Mouse (Mus musculus) intestine, postnatal 0 days (tissue): ENCODE results near the gene Gm28035. TPM values are rescaled to one million over a fixed set of nuclear protein-coding genes. Genes with fewer than 3 reads are reported as not detected.

Experiments used
- ATAC-seq: fragments of 200-750 bp; cut with Nextera tagmentation; 2 replicates; pipeline ENCODE4 v1.8.0; 2017; ENCODE audit warnings: mild to moderate bottlenecking, moderate TSS enrichment, moderate library complexity
- H3K27ac ChIP-seq: fragments of 300-500 bp; sonication (generic); 2 replicates; pipeline ENCODE4 v1.5.1; 2014; ENCODE audit warnings: mild to moderate bottlenecking, low read depth, low read length, moderate library complexity
- H3K27me3 ChIP-seq: fragments of 300-500 bp; sonication (generic); replicated peaks from 2 replicates; pipeline ENCODE4 v1.6.1; 2014; ENCODE audit warnings: low read length, mixed read lengths; ENCODE audit not compliant: control insufficient read depth, insufficient read depth
- H3K36me3 ChIP-seq: fragments of 300-500 bp; sonication (generic); 2 replicates; pipeline ENCODE4 v1.6.1; 2014; ENCODE audit warnings: mild to moderate bottlenecking, moderate library complexity; ENCODE audit not compliant: control insufficient read depth, insufficient read depth
- H3K4me1 ChIP-seq: fragments of 300-500 bp; sonication (generic); replicated peaks from 2 replicates; pipeline ENCODE4 v1.6.1; 2014; ENCODE audit warnings: antibody characterized with exemption, low read length, mixed read lengths; ENCODE audit not compliant: control insufficient read depth, insufficient read depth
- H3K4me2 ChIP-seq: fragments of 300-500 bp; sonication (generic); replicated peaks from 2 replicates; pipeline ENCODE4 v1.6.1; 2014; ENCODE audit warnings: low read depth, mild to moderate bottlenecking, moderate library complexity
- H3K4me3 ChIP-seq: fragments of 300-500 bp; sonication (generic); 2 replicates; pipeline ENCODE4 v1.5.1; 2014; ENCODE audit warnings: low read depth, low read length
- H3K9ac ChIP-seq: fragments of 300-500 bp; sonication (generic); 2 replicates; pipeline ENCODE4 v1.6.1; 2014; ENCODE audit warnings: mild to moderate bottlenecking, low read depth, low read length
- H3K9me3 ChIP-seq: fragments of 300-500 bp; sonication (generic); 2 replicates; pipeline ENCODE4 v1.6.1; 2016; ENCODE audit warnings: mixed run types; ENCODE audit not compliant: control insufficient read depth
- CTCF ChIP-seq: sonication (generic); IDR thresholded peaks from 2 replicates; pipeline ENCODE4 v1.5.1; 2016; ENCODE audit warnings: low read depth, mild to moderate bottlenecking, control low read depth, antibody characterized with exemption, moderate library complexity
- WGBS: fragments of 180-500 bp; shearing (Covaris S2); extraction: QIAGEN DNeasy Blood & Tissue Kit; methylation state at CpG from one replicate; pipeline ENCODE4 v1.1.7; 2014; 5-methylcytosine and 5-hydroxymethylcytosine counted together
- polyA plus RNA-seq: library from polyadenylated mRNA; unstranded; fragments of >200 nt; fragmentation: Nextera tagmentation; extraction: Ambion mirVana; gene quantifications from 2 replicates; pipeline ENCODE4 v1.2.1, GENCODE M21; 2015

The Gm28035 gene
- polyA plus RNA-seq, 1 experiment from 2014 or later, result 0.03 TPM

DNA sequence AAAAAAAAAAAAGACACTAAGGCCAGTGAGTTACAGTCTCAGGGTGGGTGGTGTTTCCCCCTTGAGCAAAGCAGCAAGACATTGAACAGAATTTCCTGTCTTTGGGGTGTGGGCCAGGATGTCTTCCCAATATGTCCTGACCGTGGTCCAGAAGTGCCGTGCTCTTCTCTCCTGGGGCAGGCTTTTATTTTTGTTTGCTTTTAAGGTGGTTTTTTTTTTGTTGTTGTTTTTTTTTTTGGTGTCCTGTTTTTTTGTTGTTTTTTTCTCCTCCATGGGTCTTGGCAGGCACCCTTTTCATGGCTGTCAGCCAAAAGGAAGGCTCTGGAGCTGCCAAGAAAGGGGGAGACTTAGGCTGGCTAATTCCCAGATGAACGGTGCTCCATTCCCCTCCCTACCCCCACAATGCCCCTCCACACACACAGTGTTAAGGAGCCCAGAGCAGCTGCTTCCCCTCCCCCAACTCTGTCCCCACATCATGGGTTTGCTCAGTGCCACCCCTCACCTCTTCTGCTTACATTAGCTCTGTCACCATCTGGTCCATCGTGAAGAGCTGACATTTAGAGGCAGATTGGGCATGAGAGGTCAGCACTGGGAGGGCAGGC, 22.6 kb downstream of the Gm28035 start:
- Histone ChIP-seq H3K36me3 (peaks cover 54% of the 10 kb centered on the region), H3K4me1 (0 out of 2 replicates have a peak, but pooled peaks cover 12% of the 10 kb centered on the region), H3K27ac (no peak overlapping the region), H3K27me3 (no peaks in the 10 kb centered on the region), H3K4me2 (no peak overlapping the region), H3K4me3 (no peak overlapping the region), H3K9me3 (no peaks in the 10 kb centered on the region), H3K9ac (no peak overlapping the region)
- 66% methylated on average over 4 of the region's 4 CpGs for whole genome bisulfite sequencing
- ATAC-seq, result no peak
- no peak for TF ChIP-seq CTCF

DNA sequence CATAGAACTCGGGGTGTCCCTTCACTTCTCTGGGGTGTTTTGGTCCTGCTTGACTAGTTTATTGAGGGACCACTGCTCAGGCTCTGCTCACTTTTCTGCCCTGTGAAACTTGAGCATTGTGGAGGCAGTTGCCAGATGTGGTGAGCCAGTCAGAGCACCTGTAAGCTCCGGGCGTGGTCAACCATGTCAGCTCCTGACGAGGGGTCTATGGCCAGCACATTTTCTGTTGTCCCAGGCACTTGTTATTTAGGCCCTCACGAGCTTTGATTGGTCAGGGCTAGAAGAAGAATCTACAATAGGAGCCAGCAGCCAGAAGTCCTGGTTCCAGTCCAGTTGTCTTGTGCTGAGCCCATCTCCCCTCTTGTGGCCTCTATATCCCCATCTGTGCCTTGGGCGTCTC, 23.4 kb downstream of the Gm28035 start:
- Histone ChIP-seq H3K4me1 (0 out of 2 replicates have a peak, but pooled peaks cover 12% of the 10 kb centered on the region), H3K36me3 (peaks cover 50% of the 10 kb centered on the region), H3K4me3 (no peak overlapping the region), H3K9me3 (no peaks in the 10 kb centered on the region), H3K27me3 (no peaks in the 10 kb centered on the region), H3K4me2 (no peak overlapping the region), H3K27ac (no peak overlapping the region), H3K9ac (no peak overlapping the region)
- WGBS, result 87% methylated on average over 6 of the region's 6 CpGs
- no peak for TF ChIP-seq CTCF
- ATAC-seq, result no peak

DNA sequence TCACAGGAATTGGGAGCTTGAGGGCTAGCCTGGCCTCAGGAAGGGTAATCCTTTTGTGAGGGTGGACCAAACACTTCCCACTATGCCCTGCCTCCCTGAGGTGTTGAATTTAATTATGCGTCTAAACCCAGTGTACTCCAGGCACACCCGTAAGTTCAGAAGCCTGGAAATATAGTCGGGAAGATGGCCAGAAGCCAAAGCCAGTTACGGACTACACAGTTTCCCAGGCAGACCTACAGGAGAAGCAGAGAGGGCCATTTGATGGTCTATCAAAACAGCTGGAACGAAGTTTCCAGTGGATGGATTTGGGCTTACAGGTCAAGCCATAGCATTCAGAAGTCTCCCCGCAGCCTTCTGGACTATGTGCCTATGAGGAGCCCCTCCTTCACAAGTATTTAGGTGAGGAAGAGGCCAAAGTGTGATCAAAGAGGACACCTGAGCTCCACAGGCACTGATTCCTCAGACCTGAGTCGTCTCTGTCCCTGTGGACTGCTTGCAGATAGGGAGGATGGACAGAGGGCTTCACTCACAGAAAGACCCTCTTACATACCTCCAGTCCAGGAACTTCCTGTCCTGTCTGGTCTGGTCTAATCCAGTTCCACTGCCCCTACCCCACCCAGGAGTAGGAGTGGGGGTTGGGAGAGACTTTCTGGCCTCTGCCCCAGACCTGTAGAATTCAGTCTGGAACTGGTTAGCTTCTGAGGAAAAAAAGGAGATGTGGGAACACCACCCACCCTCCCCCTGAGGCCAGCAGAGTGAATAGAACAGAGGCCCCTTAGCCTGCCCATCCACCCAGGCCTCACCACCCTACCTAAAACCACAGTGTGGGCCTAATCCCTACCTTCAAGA, 24.5 kb downstream of the Gm28035 start:
- Histone ChIP-seq H3K36me3 (peaks cover 40% of the 10 kb centered on the region), H3K27me3 (no peaks in the 10 kb centered on the region), H3K9me3 (no peaks in the 10 kb centered on the region), H3K4me3 (no peak overlapping the region), H3K9ac (no peak overlapping the region; the same call in 1 of the 2 replicates), H3K4me2 (no peak overlapping the region), H3K27ac (peak overlapping the region; percentile 79), H3K4me1 (0 out of 2 replicates have a peak, but pooled peaks cover 12% of the 10 kb centered on the region)
- no peak for ATAC-seq
- TF ChIP-seq CTCF, result no peak
- WGBS, result 53% methylated on average over 7 of the region's 7 CpGs

GRCm38 (mm10) chr2:30265767-30266253, 25.4 kb downstream of the Gm28035 start, which contains the start of gene Phyhd1:
Gene Phyhd1 (plus strand): TSS chr2:30266203.
- WGBS, result 36% methylated on average over 5 of the region's 5 CpGs
- H3K27me3 ChIP-seq, result no peaks in the 10 kb centered on the region
- 0 out of 2 replicates have a peak within 1 kb of the TSS, but pooled peaks have one; percentile 7 for H3K4me3 ChIP-seq
- no peaks in the 10 kb centered on the region for H3K9me3 ChIP-seq
- no peak for ATAC-seq
- peak within 1 kb of the TSS; percentile 35; the same call in 1 of the 2 replicates for H3K4me2 ChIP-seq
- H3K9ac ChIP-seq, result no peak within 1 kb of the TSS; the same call in none of the 2 replicates
- peaks cover 36% of the 10 kb centered on the region for H3K36me3 ChIP-seq
- no peak for TF ChIP-seq CTCF
- H3K4me1 ChIP-seq, result 0 out of 2 replicates have a peak, but pooled peaks cover 12% of the 10 kb centered on the region
- H3K27ac ChIP-seq, result peak within 1 kb of the TSS; percentile 79

DNA sequence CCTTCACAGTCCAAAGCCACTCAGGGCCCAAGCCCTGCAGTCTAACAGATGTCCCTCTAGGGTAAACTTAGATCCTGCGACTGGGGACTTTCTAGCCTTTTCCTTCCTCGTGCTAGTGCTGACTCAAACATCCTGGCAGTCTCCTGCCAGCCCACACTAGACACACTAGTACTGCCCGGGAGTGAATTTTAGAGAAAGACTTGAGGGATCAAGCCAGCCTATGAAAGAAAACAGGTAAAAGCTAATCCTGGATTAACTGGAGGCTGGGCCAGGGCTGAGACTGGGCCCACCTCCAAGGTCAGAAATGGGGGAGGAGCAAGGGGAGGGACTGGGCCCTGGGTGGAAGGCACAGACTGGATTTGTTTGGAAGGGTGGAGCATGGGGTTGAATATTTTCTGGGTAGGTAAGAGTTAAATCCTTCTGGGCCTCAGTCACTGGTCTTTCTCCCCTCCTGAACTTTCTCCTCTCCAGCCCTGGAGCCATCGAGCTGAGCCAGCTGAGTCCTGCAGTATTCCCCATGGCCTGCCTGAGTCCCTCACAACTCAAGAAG, 26.1 kb downstream of the Gm28035 start:
- 0 out of 2 replicates have a peak overlapping the region, but pooled peaks have one; percentile 7 for H3K4me3 ChIP-seq
- H3K9me3 ChIP-seq, result no peaks in the 10 kb centered on the region
- 4% methylated on average over 4 of the region's 4 CpGs for WGBS
- 0 out of 2 replicates have a peak, but pooled peaks cover 12% of the 10 kb centered on the region for H3K4me1 ChIP-seq
- TF ChIP-seq CTCF, result no peak
- peak overlapping the region; percentile 35; the same call in 1 of the 2 replicates for H3K4me2 ChIP-seq
- H3K9ac ChIP-seq, result no peak overlapping the region; the same call in none of the 2 replicates
- peak overlapping the region; percentile 79 for H3K27ac ChIP-seq
- H3K27me3 ChIP-seq, result no peaks in the 10 kb centered on the region
- peak; percentile 32; the same call in 1 of the 2 replicates for ATAC-seq
- H3K36me3 ChIP-seq, result peaks cover 32% of the 10 kb centered on the region
